Mouse (Mus musculus): Measurements from ENCODE around the gene Ncoa5.

DNA sequence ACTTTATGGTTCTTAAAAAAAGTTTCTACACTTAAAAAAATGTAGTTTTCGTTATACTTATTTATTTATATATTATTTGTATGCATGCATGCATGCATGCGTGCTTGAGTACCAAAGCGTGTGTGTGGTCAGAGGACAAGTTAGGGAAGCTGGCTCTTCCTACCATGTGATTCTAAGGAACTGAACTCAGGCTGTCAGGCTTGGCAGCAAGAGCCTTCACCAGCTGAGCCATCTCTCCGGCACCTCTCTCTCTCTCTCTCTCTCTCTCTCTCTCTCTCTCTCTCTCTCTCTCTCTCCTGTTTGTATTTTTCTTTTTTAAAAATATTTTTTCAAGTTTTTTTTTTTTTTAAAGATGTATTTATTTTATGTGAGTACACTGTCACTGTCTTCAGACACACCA lies 25.3 kb upstream of the Ncoa5 start:
- TF ChIP-seq POLR2A (IDR thresholded peaks at IDR 0.05; ENCODE audit: low read depth, low read length) = no peak
- no peak for TF ChIP-seq CTCF (conservative IDR thresholded peaks at IDR 0.05; ENCODE audit: insufficient read depth, insufficient read length, low read depth, low read length)
